Mouse (Mus musculus): ENCODE data around the gene Nyap1.
"Not testable (repeated sequence)": the region's sequence is repeated elsewhere in the genome, so short reads cannot be mapped to it uniquely, and the experiment has no call there.

The Nyap1 gene

GRCm38 (mm10) chr5:137768475-137768874, 27.1 kb upstream of the Nyap1 start:
- no peak for DNase-seq (ENCODE audit: low spot score)

GRCm38 (mm10) chr5:137766270-137766669, 24.9 kb upstream of the Nyap1 start:
- no peak for DNase-seq (ENCODE audit: low spot score)

DNA sequence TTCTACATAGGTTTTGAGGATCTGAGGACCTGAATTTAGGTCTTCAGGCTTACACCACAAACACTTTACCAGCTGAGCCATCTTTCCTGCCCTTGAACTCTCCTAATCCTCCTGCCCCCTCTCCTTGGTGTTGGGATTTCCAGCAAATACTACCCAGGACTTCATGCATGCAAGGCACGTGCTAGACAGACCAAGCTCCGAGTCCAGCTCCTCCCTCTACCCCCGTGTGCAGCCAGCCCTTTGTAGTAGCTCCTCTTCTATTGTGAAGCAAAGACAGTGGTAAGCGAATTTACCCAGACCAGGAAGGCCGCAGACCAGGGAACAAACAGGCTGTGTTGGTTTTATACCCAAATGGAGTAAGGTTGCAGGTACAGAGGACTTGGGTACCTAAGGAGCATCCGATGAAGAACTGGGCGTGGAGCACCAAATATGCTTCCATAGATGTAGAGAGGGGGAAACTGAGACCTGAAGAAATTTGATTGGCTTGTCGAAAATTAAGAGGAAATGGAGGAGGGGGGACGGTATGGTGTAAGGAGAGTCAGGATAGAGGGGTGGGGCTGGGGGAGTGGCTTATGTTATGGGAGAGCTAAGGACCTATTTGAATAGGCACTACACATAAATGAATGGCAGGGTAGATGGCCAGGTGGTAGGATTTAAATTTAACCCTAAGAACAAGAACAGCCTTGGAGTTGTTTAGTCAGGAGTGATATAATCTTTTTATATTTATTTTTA, 23.4 kb upstream of the Nyap1 start:
- DNase-seq (ENCODE audit: low spot score), result no peak

- DNase-seq (ENCODE audit: low spot score), result peak; percentile 46
These were observed 18.6 kb upstream of the Nyap1 start for GRCm38 (mm10) chr5:137759971-137760412.

GRCm38 (mm10) chr5:137758921-137759534, 17.6 kb upstream of the Nyap1 start:
- no peak for DNase-seq (ENCODE audit: low spot score)

GRCm38 (mm10) chr5:137757887-137758286, 16.5 kb upstream of the Nyap1 start:
- DNase-seq (ENCODE audit: low spot score), result no peak

DNA sequence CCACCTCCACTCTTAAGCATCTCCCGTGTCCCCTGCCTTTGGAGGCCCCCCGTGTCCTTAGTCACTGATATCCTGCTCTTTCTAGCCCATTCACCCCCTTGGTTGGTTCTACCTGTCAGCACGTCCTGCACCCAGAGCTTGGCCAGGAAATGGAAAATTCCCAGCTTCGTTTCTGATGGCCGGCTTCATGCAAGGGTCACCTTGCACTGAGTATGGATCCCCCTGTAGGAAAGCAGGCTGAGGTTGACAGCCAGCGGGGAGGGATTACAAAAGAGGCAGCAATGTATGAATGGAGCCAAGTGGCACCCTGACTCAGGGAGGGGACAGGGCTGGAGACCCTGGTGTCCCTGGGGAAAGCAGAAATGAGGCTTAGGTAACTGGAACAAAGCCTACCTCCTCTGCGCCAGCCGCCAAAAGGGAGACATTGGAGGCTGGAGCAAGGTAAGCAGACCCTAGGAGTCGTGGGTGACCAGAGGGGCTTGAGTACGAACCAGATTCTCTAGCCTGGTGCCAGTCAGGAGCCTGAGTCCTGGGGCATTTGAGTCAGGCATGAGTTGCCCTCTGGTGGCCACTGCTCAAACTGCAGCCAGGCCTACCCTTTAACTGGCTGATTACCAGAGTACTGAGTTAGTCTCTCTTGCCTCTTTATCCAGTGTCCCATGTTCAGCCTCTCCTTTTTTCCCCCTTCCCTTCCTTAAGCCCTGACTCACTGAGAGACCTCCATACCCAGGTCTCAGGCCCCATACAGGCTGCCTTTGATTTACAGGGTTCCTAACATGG, 15.7 kb upstream of the Nyap1 start:
- peak; percentile 53 for DNase-seq (ENCODE audit: low spot score)

DNA sequence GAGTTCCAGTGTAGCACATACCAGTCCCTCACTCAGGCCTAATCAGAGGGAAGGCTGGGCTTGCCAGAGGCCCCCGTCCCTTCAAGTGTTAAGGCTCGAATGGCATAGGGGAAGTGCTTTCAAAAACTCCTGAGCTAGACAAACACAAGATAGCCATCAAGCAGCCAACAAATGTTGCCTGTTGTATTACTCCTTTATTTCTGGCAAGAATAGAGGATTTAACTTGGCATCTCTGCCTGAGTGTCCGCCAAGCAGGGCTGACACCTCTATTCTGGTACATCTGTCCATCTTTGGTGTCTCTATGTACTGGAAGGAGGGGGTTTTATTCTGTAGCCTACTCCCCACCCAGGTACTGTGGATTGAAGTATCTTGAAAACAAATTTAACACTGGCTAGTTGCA, 14.7 kb upstream of the Nyap1 start:
- DNase-seq (ENCODE audit: low spot score), result no peak

DNA sequence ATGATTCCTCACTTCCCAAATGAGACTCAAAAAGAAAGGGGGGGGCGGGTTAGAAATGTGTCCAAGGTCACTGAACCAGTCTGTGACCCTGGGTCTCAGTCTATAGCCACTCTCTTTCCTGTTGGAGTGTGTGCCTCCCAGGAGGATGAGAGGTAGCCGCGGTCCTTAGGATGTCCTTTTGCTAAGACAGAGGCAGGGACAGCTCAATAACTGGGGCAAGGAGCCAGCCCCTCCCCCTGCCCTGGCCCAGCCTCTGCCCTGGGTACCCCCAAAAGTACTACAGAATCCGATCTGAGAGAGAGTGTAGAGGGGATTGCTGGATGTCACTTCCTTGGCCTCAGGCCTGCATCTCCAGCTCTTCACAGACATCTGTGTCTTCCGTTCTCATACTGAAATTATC, 14.0 kb upstream of the Nyap1 start:
- no peak for DNase-seq (ENCODE audit: low spot score)

DNA sequence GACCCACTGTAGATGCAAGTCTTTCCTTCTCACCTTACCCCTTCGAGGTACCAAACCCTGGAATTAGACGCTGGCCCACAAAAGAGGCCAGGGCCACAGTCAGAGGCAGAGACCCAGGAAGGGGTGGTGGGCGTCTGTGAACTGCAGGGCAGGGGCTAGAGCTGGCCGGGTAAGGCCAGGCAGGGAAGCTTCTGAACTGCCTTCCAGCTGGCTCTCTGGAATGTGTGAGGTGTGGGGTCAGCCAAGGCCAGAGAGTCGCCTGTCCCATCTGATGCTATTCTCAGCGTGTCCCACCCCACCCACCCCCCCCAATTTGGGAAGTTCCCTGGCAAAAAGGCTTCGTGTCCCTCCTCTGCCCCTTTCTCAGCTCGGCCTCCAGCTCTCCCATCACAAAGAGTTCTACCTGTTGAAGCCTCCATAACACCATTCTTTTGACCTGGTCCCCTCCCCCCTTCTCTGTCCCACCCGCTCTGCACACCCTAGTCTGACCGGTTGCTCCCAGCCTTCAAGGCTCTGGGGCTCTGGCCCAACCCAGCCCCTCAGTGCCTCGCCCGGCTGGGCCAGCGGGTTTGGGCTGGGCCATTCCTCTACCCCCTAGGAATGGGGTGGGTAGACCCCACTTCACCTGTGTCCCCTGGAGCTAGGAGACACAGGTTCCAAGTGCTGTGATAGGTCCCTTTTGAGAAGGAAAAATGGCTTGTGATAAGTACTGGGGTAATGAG, 11.9 kb upstream of the Nyap1 start:
- no peak for DNase-seq (ENCODE audit: low spot score)

DNA sequence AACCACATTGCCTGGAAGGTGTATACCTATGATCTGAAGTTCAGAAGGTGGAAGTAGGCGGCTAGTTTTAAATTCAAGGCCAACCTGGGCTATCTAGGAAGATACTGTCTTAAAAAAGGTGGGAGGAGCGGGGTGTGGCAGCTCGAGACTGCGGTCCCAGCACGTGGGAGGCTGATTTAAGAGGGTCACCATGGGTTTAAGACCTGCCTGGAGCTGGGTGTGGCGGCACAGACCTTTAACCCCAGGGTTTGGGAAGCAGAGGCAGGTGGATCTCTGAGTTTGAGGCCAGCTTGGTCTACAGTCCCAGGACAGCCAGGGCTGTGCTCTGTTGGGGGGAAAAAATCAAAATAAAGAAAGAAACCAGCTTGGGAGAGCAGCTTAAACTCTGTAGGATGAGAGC, 10.6 kb upstream of the Nyap1 start:
- DNase-seq (ENCODE audit: low spot score), result no peak

- DNase-seq (ENCODE audit: low spot score), result no peak
These were observed 9.9 kb upstream of the Nyap1 start for GRCm38 (mm10) chr5:137751221-137751887.

DNA sequence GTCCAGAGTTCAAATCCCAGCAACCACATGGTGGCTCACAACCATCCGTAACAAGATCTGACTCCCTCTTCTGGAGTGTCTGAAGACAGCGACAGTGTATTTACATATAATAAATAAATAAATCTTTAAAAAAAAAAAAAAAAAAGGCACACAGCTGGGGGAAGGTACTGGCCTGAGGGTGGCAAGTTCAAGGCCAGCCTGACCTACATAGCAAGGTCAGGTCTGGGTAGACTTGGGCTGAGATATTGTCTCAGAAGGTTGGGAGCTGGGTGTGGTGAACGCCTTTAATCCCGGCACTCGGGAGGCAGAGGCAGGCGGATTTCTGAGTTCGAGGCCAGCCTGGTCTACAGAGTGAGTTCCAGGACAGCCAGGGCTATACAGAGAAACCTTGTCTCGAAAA, 8.8 kb upstream of the Nyap1 start:
- not testable (repeated sequence) for DNase-seq (ENCODE audit: low spot score)

DNA sequence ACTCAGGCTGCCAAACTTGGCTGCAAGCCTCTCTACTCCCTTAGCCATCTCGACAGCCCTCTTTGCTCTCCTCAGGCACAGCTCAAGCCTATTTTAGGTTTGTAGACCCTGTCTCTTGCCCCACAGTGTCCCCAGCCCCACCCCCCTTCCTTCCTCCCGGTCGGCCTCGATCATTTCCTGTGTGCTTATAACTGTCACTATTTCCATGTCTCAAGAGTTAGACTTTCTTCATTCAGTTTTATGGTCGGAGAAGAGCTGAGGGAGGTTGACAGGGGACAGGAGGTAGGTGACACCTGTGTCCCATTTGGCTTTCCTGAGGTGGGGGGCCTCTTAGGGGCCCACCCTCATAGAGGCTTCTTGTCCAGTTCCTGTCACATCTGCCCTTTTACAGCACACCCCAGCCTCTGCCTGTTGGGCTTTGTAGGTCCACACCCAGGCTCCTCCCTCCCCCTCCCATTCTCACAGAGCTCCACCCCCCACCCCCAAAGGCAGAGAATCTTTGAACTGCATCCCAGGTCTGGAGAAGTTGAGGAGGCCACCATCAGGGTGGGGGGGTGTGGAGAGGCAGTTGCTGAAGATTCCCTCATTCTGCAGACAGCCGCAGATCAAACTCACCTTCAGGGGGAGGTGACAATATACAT, 7.9 kb upstream of the Nyap1 start:
- no peak for DNase-seq (ENCODE audit: low spot score)

GRCm38 (mm10) chr5:137748130-137748770, 6.8 kb upstream of the Nyap1 start:
- no peak for DNase-seq (ENCODE audit: low spot score)

DNA sequence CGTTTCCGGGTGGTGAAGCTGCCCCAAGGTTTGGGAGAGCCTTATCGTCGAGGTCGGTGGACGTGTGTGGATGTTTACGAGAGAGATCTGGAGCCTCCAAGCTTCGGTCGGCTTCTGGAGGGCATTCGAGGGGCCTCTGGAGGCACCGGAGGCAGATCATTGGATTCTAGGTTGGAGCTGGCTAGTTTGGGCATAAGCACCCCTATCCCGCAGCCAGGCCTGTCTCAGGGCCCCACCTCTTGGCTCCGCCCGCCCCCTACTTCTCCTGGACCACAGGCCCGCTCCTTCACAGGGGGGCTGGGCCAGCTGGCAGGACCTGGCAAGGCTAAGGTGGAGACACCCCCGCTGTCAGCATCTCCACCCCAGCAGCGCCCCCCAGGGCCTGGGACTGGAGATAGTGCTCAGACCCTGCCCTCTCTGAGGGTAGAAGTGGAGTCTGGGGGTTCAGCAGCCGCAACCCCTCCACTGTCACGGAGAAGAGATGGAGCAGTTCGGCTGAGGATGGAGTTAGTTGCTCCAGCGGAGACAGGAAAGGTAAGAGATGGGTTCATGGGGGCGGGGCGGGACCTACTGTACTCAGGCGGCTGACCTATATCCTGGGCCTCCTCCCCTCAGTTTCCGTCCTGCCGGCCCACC, 6.0 kb upstream of the Nyap1 start:
- DNase-seq (ENCODE audit: low spot score), result peak; percentile 27

- DNase-seq (ENCODE audit: low spot score), result peak; percentile 21
These were observed 5.5 kb upstream of the Nyap1 start for GRCm38 (mm10) chr5:137746851-137747325.

DNA sequence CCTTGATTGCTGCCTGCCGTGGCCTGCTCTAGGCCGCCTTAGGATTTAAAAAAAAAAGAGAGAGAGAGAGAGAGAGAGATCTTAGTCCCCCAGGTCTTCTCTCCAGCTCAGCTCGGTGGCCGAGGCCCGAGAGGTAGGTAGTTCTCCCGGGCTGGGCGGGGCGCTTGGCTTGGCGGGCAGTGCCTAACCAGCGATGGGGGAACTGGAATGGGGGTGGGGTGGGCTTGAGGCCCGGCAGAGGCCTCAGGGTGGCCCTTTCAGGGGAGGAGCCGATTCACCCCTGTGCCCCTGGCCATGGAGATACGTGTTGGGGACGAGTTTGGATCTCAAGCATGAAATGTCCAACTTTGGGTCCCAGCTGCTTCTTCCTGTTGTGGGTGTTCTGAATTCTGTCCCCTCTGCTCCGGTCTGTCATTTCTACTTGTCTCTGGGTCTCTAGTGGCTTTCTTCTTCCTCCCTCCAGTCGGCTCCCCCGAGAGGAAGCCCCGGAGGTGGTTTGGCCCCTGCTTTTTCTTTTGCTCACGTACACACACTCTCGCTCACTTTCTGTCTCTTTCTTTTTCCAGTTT, 5.0 kb upstream of the Nyap1 start:
- DNase-seq (ENCODE audit: low spot score), result peak; percentile 79

All from yolk sac, embryonic 10.5 days (tissue).